Mouse (Mus musculus): ENCODE data around the gene Adamts17.

- TF ChIP-seq CTCF (conservative IDR thresholded peaks at IDR 0.05; ENCODE audit: low read length) (no peak), NANOG (IDR thresholded peaks at IDR 0.05; ENCODE audit: borderline replicate concordance, low read length) (no peak)
These were observed 48.5 kb upstream of the Adamts17 start for GRCm38 (mm10) chr7:66791022-66791421.

All from E14TG2a.4 (cell line).